ENCODE assay signal across 8 mouse cellular contexts in the genomic region with DNA sequence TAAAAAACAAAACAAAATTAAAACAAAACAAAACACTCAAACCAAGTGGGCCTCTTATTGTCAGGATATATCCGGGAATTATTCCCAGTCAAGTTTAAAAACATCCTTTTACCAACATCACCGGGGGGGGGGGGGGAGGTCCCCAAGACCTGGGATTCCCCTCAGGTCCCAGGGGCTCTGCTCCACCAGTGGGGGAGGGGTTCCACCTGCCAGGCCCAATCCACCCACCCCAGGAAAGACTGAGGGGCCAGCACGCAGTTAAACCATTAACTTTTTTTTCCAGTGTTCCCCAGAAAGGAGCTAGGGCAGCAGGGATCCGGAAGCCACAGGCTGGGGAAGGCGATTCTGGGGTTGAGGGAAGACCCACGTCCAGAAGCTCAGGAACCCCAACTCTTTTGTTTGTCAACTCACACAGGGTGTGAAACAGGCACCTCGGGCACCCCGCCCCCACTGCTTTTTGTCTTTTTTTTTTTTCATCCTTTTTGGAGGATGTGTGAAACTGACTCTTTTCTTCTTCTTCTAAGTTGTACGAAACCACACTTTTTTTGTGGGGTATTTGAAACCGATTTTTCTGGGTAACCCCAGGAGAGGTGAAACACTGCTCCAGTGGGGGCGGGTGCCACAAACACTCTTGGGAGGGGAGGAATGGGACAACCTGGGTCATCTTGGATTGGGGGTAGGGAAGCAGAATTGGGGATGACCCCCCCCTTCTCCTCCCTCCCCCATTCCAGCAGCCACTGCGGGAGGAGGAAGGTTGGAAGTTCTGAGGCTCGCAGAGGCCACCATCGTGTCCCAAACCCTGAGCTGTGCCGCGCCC. TPM values are rescaled to one million over a fixed set of nuclear protein-coding genes. Genes with fewer than 3 reads are reported as not detected.
DNase-seq lines count a peak whose midpoint lies in the region; ATAC-seq lines count a peak whose summit lies in the region.

No protein-coding gene starts in this region.

- H3K4me1 ChIP-seq in neural tube, embryonic 11.5 days (ENCODE audit: control insufficient read depth, insufficient read depth, low read length) = 0 out of 2 replicates have a peak, but pooled peaks cover 9% of the 10 kb centered on the region
- peaks cover 29% of the 10 kb centered on the region for H3K4me1 ChIP-seq in intestine, embryonic 16.5 days (ENCODE audit: control insufficient read depth, insufficient read depth, low read length)
- H3K4me1 ChIP-seq in neural tube, embryonic 15.5 days = peaks cover 25% of the 10 kb centered on the region

- H3K27ac ChIP-seq in neural tube, embryonic 11.5 days (ENCODE audit: low read depth, low read length) = no peak overlapping the region
- H3K27ac ChIP-seq in intestine, embryonic 16.5 days (ENCODE audit: low read length) = peak overlapping the region; percentile 96; the same call in 1 of the 2 replicates
- H3K27ac ChIP-seq in neural tube, embryonic 15.5 days (replicated peaks) = peak overlapping the region; percentile 37

- no peak for ATAC-seq in CD4-positive, CD25-positive, alpha-beta regulatory T cell, adult 4 months
- no peak for ATAC-seq in neural tube, embryonic 11.5 days (ENCODE audit: insufficient read depth, low FRiP score, low TSS enrichment)
- ATAC-seq in intestine, embryonic 16.5 days = no peak
- ATAC-seq in neural tube, embryonic 15.5 days (ENCODE audit: low FRiP score) = no peak

- DNase-seq in CD4-positive, CD25-positive, alpha-beta regulatory T cell, adult 2 months (ENCODE audit: low read depth, low spot score) = peak; percentile 51
- no peak for DNase-seq in neural tube, embryonic 11.5 days (ENCODE audit: low spot score)
- no peak for DNase-seq in neural tube, embryonic 10.5 days (ENCODE audit: extremely low spot score, low spot score)
- DNase-seq in left cerebral cortex, adult 11 months (ENCODE audit: low spot score) = no peak
- DNase-seq in frontal cortex, adult 2 months (ENCODE audit: extremely low spot score in 1 of 2, low spot score in 1 of 2) = no peak

- peak overlapping the region; percentile 94 for H3K4me2 ChIP-seq in neural tube, embryonic 11.5 days (ENCODE audit: low read depth)
- peak overlapping the region; percentile 90 for H3K4me2 ChIP-seq in intestine, embryonic 16.5 days (ENCODE audit: low read depth, low read length)
- peak overlapping the region; percentile 82 for H3K4me2 ChIP-seq in neural tube, embryonic 15.5 days

- H3K9ac ChIP-seq in neural tube, embryonic 11.5 days (ENCODE audit: low read length) = peak overlapping the region; percentile 99
- peak overlapping the region; percentile 98 for H3K9ac ChIP-seq in intestine, embryonic 16.5 days (ENCODE audit: low read depth, low read length)
- H3K9ac ChIP-seq in neural tube, embryonic 15.5 days (replicated peaks) = peak overlapping the region; percentile 92

- H3K36me3 ChIP-seq in neural tube, embryonic 11.5 days (ENCODE audit: control insufficient read depth, insufficient read depth, low read length) = peaks cover 33% of the 10 kb centered on the region
- H3K36me3 ChIP-seq in intestine, embryonic 16.5 days (ENCODE audit: control insufficient read depth, insufficient read depth, low read length) = peaks cover 13% of the 10 kb centered on the region
- peaks cover 32% of the 10 kb centered on the region for H3K36me3 ChIP-seq in neural tube, embryonic 15.5 days

- peak overlapping the region; percentile 99 for H3K4me3 ChIP-seq in neural tube, embryonic 11.5 days (ENCODE audit: low read depth, low read length)
- H3K4me3 ChIP-seq in intestine, embryonic 16.5 days (ENCODE audit: low read length) = peak overlapping the region; percentile 84
- H3K4me3 ChIP-seq in neural tube, embryonic 15.5 days (replicated peaks) = peak overlapping the region; percentile 95

- H3K9me3 ChIP-seq in neural tube, embryonic 11.5 days (ENCODE audit: control insufficient read depth, low read length) = no peaks in the 10 kb centered on the region
- no peaks in the 10 kb centered on the region for H3K9me3 ChIP-seq in intestine, embryonic 16.5 days (ENCODE audit: control insufficient read depth, low read length)
- no peaks in the 10 kb centered on the region for H3K9me3 ChIP-seq in neural tube, embryonic 15.5 days (replicated peaks)

- 16% methylated on average over 16 of the region's 16 CpGs for WGBS in neural tube, embryonic 11.5 days
- 13% methylated on average over 15 of the region's 16 CpGs for WGBS in intestine, embryonic 16.5 days
- 14% methylated on average over 16 of the region's 16 CpGs for WGBS in neural tube, embryonic 15.5 days

- no peaks in the 10 kb centered on the region for H3K27me3 ChIP-seq in neural tube, embryonic 11.5 days (ENCODE audit: control insufficient read depth, insufficient read depth, low read length)
- no peaks in the 10 kb centered on the region for H3K27me3 ChIP-seq in intestine, embryonic 16.5 days (replicated peaks; ENCODE audit: control insufficient read depth, insufficient read depth, low read length)
- no peaks in the 10 kb centered on the region for H3K27me3 ChIP-seq in neural tube, embryonic 15.5 days (replicated peaks)

RNA-seq across cellular contexts. Expression of gene Tcf3, which starts 1.7 kb away (rescaled TPM):
- polyA plus RNA-seq in CD4-positive, CD25-positive, alpha-beta regulatory T cell, adult 4 months (2017; shearing (Covaris generic)) = 1 to 10 TPM; 7.5 to 8.5 TPM
- 177 and 178 TPM in 2 replicates for polyA plus RNA-seq in neural tube, embryonic 11.5 days (2014; fragmentation: Nextera tagmentation; extraction: Ambion mirVana)
- polyA plus RNA-seq in intestine, embryonic 16.5 days (2015; fragmentation: Nextera tagmentation; extraction: Ambion mirVana) = 62.7 and 62.9 TPM in 2 replicates
- 33.4 and 51.7 TPM in 2 replicates for polyA plus RNA-seq in neural tube, embryonic 15.5 days (2015; fragmentation: Nextera tagmentation; extraction: Ambion mirVana)
- 33.5 and 34.2 TPM in 2 replicates for polyA plus RNA-seq in frontal cortex, adult 2 months (2012; rRNA removed)

RNA-seq across cellular contexts. Expression of gene Uqcr11, which starts 25.1 kb away (rescaled TPM):
- 100 to 1,000 TPM; 268 to 337 TPM for polyA plus RNA-seq in CD4-positive, CD25-positive, alpha-beta regulatory T cell, adult 4 months (2017; shearing (Covaris generic))
- 494 and 521 TPM in 2 replicates for polyA plus RNA-seq in neural tube, embryonic 11.5 days (2014; fragmentation: Nextera tagmentation; extraction: Ambion mirVana)
- 1,179 and 1,252 TPM in 2 replicates for polyA plus RNA-seq in intestine, embryonic 16.5 days (2015; fragmentation: Nextera tagmentation; extraction: Ambion mirVana)
- 731 and 790 TPM in 2 replicates for polyA plus RNA-seq in neural tube, embryonic 15.5 days (2015; fragmentation: Nextera tagmentation; extraction: Ambion mirVana)
- 1,306 and 1,773 TPM in 2 replicates for polyA plus RNA-seq in frontal cortex, adult 2 months (2012; rRNA removed)

RNA-seq across cellular contexts. Expression of gene Mbd3, which starts 32.4 kb away (rescaled TPM):
- polyA plus RNA-seq in CD4-positive, CD25-positive, alpha-beta regulatory T cell, adult 4 months (2017; shearing (Covaris generic)) = 10 to 100 TPM; 26.7 to 27.2 TPM
- polyA plus RNA-seq in neural tube, embryonic 11.5 days (2014; fragmentation: Nextera tagmentation; extraction: Ambion mirVana) = 262 and 271 TPM in 2 replicates
- polyA plus RNA-seq in intestine, embryonic 16.5 days (2015; fragmentation: Nextera tagmentation; extraction: Ambion mirVana) = 133 and 144 TPM in 2 replicates
- polyA plus RNA-seq in neural tube, embryonic 15.5 days (2015; fragmentation: Nextera tagmentation; extraction: Ambion mirVana) = 195 and 209 TPM in 2 replicates
- polyA plus RNA-seq in frontal cortex, adult 2 months (2012; rRNA removed) = 200 and 215 TPM in 2 replicates

RNA-seq across cellular contexts. Expression of gene Mex3d, which starts 44.3 kb away (rescaled TPM):
- 1 to 10 TPM in 1 of 2 experiments, not detected in 1; 1.3 TPM for polyA plus RNA-seq in CD4-positive, CD25-positive, alpha-beta regulatory T cell, adult 4 months (2017; shearing (Covaris generic))
- polyA plus RNA-seq in neural tube, embryonic 11.5 days (2014; fragmentation: Nextera tagmentation; extraction: Ambion mirVana) = 12.6 and 15.5 TPM in 2 replicates
- polyA plus RNA-seq in intestine, embryonic 16.5 days (2015; fragmentation: Nextera tagmentation; extraction: Ambion mirVana) = 1.9 and 2.7 TPM in 2 replicates
- polyA plus RNA-seq in neural tube, embryonic 15.5 days (2015; fragmentation: Nextera tagmentation; extraction: Ambion mirVana) = 9.1 and 14.0 TPM in 2 replicates
- polyA plus RNA-seq in frontal cortex, adult 2 months (2012; rRNA removed) = 17.2 and 17.7 TPM in 2 replicates
